Mouse (Mus musculus) urinary bladder, adult 18-20 months (tissue): ENCODE results near the gene Ggt1.
"Not testable (repeated sequence)": the region's sequence is repeated elsewhere in the genome, so short reads cannot be mapped to it uniquely, and the experiment has no call there.

Source experiments
- DNase-seq, 2 experiments: peaks; one replicate each; pipeline ENCODE4 v3.0.0; 2022; ENCODE audit warnings: low spot score in 2 of 2, mixed read lengths in 2 of 2

Ggt1 gene

GRCm38 (mm10) chr10:75561071-75561654 is at the start of gene Ggt1:
Ggt1 (plus strand) TSS chr10:75561604.
- no peak for DNase-seq

GRCm38 (mm10) chr10:75511897-75512296 is 49.5 kb upstream of the Ggt1 start:
- no peak for DNase-seq

DNA sequence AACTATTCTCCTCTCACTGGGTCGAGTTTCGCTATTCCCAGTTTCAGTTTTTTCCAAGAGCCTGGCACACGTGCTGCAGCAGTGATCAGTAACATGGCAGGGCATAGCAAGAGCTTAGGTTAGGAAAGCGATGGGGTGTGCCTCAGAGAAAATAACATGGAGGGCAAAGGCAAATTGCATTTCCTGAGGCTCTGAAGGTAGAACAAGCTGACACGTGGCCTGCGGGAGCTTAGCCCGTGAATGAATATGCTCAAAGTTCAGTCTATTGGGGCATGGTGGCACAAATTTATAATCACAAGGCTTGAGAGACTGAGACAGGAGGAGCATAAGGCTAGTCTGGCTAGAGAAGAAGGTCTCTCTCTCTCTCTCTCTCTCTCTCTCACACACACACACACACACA is 48.6 kb upstream of the Ggt1 start:
- DNase-seq: no peak

GRCm38 (mm10) chr10:75513306-75514067 is 47.9 kb upstream of the Ggt1 start:
- no peak for DNase-seq

- DNase-seq: no peak
Measured at GRCm38 (mm10) chr10:75514361-75514760, 47.0 kb upstream of the Ggt1 start.

DNA sequence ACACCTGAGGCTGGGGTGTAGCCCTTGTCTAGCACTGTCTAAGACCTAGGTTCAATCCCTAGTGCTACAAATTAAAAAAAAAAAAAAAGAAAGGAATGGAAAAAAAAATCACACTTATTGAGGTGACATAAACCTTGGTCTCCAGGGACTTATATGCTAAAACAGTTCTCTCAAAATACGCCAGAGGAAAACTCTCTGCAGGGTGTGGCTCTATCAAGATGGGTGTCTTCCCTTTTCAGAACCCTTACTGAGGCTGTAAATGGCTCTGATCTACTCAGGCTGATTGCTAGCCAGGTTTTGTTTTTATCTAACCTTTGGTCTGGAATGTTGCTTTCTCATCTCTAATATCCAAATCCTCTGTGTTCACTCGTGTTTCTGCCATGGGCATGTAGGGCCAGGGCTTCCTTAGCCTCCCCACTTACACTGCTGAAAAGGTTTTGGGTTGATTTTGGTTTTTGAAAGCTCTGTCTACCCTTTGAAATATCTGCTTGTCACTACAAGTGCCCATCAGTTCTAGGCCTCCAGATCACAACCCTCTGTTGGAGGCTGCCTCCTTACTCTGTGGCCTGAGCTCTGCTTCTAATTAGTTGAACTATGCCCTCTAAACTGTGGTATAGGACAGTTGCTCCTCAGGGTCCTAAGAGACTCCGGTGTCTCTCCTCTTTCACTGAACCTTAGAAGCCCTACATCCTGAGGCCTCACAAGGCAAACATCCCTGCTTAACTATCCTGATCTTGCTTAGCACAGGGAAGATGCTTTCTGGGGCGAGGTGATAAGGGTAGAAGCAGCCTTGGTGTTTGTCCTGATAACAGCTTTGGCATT is 46.0 kb upstream of the Ggt1 start:
- no peak for DNase-seq

GRCm38 (mm10) chr10:75516038-75516723 is 45.2 kb upstream of the Ggt1 start:
- no peak for DNase-seq

- no peak for DNase-seq
Measured at GRCm38 (mm10) chr10:75516724-75517072, 44.7 kb upstream of the Ggt1 start.

- DNase-seq: peak; percentile 85 to 92
Measured at GRCm38 (mm10) chr10:75517073-75517757, 44.2 kb upstream of the Ggt1 start, which contains the start of gene Snrpd3. Snrpd3 (plus strand) TSS chr10:75517551.

DNA sequence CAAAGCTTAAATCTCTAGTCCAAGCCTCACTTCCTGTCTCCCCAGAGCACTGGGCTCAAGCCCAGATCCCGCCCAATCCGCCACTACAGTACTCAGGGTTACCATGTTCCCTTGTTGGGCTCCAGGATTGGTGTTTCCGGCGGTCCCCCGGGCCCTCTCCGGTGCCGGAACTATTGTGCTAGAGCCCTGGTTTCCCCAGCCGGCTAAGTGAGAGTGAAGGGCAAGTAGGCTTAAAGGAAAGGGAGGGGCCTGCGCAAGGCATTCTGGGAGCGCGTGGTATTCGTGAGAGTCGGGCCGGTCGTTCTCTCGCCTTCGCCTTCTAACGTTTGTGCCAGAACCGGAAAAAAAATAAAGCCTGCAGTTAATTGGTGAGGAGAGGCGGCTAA is 43.7 kb upstream of the Ggt1 start, which contains the start of gene Gucd1:
Gene Gucd1, minus strand, starts transcription at position 215 of the 386 bp plus-strand sequence.
- DNase-seq: peak; percentile 95 to 99

GRCm38 (mm10) chr10:75520581-75520980 is 40.8 kb upstream of the Ggt1 start:
- no peak for DNase-seq

DNA sequence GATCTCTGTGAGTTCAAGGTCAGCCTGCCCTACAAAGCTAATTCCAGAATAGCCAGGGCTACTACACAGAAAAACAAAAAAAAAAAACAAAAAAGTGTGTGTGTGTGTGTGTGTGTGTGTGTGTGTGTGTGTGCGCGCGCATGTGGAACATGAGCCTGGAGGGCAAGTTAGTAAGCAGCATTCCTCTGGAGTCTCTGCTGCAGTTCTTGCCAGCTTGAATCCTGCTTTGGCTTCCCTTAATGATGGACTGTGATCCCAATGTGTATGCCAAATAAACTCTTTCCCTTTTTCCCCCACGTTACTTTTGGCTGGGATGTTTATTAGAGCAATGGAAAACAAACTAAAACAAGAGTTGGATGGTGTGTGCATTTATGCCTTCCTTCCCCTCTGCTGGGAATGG is 39.8 kb upstream of the Ggt1 start:
- no peak for DNase-seq

DNA sequence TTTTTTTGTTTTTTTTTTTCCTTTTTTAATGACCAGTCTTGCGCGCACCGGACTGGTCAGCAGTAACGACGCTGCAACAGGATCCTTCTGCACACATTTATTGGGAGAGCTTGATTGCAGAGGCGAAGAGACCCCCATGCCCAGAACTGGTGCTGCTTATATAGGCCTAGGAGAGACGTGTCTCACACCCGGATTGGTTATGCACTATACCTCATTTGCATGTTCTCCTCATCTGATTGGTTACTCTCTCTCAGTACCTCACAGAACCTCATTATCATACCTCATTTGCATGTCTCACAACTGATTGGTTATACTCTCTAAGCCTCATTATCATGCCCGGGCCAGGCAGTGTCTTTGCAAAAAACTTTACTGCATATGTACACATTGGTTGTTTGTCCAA is 36.0 kb upstream of the Ggt1 start:
- DNase-seq: not testable (repeated sequence)

DNA sequence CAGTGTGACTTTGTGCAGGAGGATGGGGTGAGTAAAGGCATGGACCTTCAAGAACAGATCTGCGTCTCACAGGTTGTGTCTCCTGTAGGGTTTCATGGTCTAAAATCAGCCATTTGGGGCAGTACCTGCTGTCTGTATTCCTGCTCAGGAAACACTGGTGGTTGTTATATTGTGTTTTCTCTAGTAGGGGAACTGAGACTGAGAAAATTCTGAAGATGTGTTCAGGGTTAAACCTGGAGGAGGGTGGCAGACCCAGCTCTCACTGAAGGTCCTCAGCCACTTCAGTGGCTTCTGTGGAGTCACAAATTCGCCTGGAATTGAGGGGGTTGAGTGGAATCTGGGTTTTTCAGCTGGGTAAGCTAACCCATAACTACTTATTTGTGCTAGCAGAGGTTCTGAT is 31.1 kb upstream of the Ggt1 start:
- DNase-seq: no peak

DNA sequence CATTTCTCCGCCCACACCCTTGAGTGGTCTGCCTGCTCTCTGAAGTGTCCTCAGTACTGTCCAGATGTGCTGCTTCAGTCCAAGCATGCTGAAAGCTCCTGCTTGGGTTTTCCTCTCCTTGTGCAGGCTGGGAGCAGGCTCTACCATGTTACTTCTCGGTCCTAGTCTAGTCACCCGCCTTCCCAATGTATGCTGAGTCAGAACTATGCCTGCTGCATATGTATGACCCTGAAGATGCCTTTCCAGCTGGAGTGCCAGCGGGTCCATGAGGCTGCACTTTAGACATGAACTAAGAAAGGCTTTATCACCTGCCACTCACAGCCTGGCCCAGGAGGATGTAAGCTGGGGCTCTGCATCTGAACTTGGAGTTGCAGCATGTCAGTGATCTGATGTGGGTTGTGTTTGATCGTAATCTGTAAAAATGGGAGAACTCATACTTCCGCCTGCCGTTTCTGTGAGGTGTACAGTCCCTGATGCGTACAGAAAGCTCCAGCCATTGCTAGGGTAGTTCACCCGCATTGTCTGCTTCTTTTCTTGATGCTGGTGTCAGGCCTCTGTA is 29.8 kb upstream of the Ggt1 start:
- no peak for DNase-seq

DNA sequence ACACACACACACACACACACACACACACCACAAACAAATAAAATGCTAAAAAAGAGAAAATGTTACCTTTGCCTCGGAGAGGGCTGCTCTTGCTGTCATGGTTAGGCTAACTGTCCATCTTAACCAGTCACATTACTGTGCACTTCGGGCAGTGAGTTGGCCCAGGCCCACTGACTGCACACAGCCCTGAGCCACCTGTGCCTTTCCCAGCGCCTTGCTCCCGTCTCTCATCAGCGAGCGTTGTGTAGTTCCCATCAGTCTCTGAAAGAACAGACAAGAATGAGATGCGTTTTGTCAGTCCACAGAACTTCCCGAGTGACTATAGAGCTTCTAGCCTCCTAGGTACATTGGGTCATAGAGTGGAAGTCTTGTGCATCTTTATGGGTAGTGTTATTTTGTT is 27.2 kb upstream of the Ggt1 start:
- DNase-seq: no peak

DNA sequence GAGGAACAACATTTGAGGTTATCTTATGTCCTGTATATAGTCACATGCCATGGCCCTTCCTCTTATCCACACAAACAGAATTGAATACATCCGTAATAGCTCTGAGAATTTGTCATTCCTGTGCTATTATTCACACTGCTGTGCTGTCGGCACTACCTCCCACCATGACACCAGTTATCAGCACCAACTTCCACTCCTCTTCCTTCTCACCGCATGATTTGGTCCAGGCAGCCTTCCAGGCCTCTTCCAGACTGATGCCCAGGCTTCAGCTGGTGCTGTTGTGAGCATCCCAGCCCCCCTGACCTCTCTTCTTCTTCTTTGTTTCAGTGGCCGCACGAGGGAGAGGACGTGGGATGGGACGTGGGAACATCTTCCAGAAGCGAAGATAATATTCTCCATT is 26.5 kb upstream of the Ggt1 start:
- no peak for DNase-seq

DNA sequence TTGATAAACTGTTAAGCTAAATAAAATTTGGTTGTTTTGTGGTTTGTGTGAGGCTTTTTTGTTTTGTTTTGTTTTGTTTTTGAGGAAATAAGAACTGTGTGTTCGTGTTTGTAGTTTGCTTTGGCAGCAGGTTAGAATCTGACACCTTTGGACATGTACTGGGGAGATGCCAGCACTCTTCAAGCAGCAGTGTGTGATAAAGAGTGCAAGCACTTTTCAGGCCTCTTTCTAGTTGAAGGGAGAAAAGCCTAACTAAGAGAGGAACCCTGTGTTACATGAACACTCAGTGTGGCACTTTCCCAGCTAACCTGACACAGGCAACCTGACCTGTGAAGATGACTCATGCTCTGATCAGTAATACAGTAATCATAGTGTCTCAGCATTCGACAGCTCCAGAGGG is 26.0 kb upstream of the Ggt1 start:
- no peak for DNase-seq

DNA sequence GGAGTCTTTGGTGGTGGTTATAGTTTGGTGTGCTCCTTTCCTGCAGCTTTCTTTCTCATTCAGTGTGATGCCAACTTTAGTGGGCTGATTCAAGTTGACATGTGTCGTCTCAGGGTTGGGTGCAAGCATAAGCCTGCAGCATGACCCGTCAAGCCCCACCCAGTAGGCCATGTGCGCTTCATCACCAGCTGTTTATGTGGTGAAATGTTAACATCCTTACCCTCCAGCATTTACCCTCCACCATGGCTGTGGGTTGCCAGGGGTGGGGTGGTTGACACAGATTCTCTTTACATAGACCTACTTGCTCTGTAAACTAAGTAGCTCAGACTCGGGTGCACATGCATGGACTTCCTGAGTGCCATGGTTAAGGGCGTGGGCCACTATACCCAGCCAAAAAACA is 25.3 kb upstream of the Ggt1 start:
- DNase-seq: no peak

GRCm38 (mm10) chr10:75547901-75548300 is 13.5 kb upstream of the Ggt1 start:
- no peak for DNase-seq

GRCm38 (mm10) chr10:75548486-75548885 is 12.9 kb upstream of the Ggt1 start:
- DNase-seq: no peak
